ENCODE assay signal across 22 mouse cellular contexts in the genomic region with DNA sequence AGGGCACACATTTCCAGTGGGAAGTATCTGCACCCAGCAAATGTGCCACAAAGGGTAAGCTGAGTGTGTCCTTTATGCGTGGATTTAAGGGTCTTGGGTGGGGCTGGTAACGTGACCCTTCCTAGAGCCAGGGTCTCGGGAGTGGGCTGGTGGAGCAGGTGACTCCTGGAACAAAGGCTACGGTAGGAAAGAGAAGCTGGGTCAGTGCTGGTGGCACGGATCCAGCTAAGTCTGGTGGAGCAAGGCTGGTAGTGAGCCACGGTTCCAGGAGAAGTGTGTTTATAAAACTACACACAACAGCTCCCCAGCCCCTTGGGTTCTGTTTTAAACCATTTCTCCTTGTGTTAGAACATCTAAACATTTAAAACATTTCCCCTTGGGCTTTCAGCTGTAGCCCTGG.
DNase-seq lines count a peak whose midpoint lies in the region; ATAC-seq lines count a peak whose summit lies in the region.
"Had no signal": no experiment of that assay in that cellular context is flagged by ENCODE, and none has a peak within 500 bp of the region (broad histone marks: within the 10 kb centered on the region; RNA-seq: fewer than 3 reads in every experiment).

No protein-coding gene starts in this region.

- H3K9ac ChIP-seq in forebrain, embryonic 11.5 days (ENCODE audit: low read length), result no peak overlapping the region
- H3K9ac ChIP-seq in kidney, embryonic 15.5 days, result no peak overlapping the region
- H3K9ac ChIP-seq: embryonic facial prominence, embryonic 12.5 days; heart, embryonic 13.5 days; hindbrain, embryonic 14.5 days; liver, embryonic 13.5 days; lung, embryonic 14.5 days; midbrain, embryonic 15.5 days; neural tube, embryonic 12.5 days had no signal

- no peaks in the 10 kb centered on the region for H3K36me3 ChIP-seq in forebrain, embryonic 10.5 days (replicated peaks)
- H3K36me3 ChIP-seq in forebrain, embryonic 11.5 days (ENCODE audit: control insufficient read depth, insufficient read depth, low read length), result no peaks in the 10 kb centered on the region
- H3K36me3 ChIP-seq in kidney, embryonic 15.5 days, result no peaks in the 10 kb centered on the region
- H3K36me3 ChIP-seq: embryonic facial prominence, embryonic 12.5 days; heart, embryonic 13.5 days; liver, embryonic 13.5 days; midbrain, embryonic 15.5 days; neural tube, embryonic 12.5 days had no signal

- 0 out of 2 replicates have a peak overlapping the region, but pooled peaks have one; percentile 8 for H3K27ac ChIP-seq in forebrain, embryonic 10.5 days
- H3K27ac ChIP-seq in forebrain, embryonic 11.5 days (ENCODE audit: low read depth, low read length), result no peak overlapping the region
- H3K27ac ChIP-seq in kidney, embryonic 15.5 days, result no peak overlapping the region
- H3K27ac ChIP-seq: embryonic facial prominence, embryonic 12.5 days; heart, embryonic 13.5 days; hindbrain, embryonic 14.5 days; liver, embryonic 13.5 days; macrophage; midbrain, embryonic 15.5 days; neural tube, embryonic 12.5 days had no signal

- no peaks in the 10 kb centered on the region for H3K9me3 ChIP-seq in forebrain, embryonic 10.5 days
- no peaks in the 10 kb centered on the region for H3K9me3 ChIP-seq in forebrain, embryonic 11.5 days (ENCODE audit: control insufficient read depth, low read length)
- no peaks in the 10 kb centered on the region for H3K9me3 ChIP-seq in kidney, embryonic 15.5 days (replicated peaks)
- H3K9me3 ChIP-seq: embryonic facial prominence, embryonic 12.5 days; midbrain, embryonic 15.5 days had no signal

- H3K27me3 ChIP-seq in forebrain, embryonic 10.5 days (ENCODE audit: poor library complexity, severe bottlenecking), result no peaks in the 10 kb centered on the region
- no peaks in the 10 kb centered on the region for H3K27me3 ChIP-seq in forebrain, embryonic 11.5 days (ENCODE audit: control insufficient read depth, insufficient read depth, low read length)
- H3K27me3 ChIP-seq in kidney, embryonic 15.5 days, result no peaks in the 10 kb centered on the region
- H3K27me3 ChIP-seq: embryonic facial prominence, embryonic 12.5 days; heart, embryonic 13.5 days; liver, embryonic 13.5 days; midbrain, embryonic 15.5 days; neural tube, embryonic 12.5 days had no signal

- no peaks in the 10 kb centered on the region for H3K4me1 ChIP-seq in forebrain, embryonic 10.5 days
- no peaks in the 10 kb centered on the region for H3K4me1 ChIP-seq in forebrain, embryonic 11.5 days (replicated peaks; ENCODE audit: control insufficient read depth, insufficient read depth, low read length)
- H3K4me1 ChIP-seq in kidney, embryonic 15.5 days, result no peaks in the 10 kb centered on the region
- H3K4me1 ChIP-seq: embryonic facial prominence, embryonic 12.5 days; liver, embryonic 13.5 days; midbrain, embryonic 15.5 days; neural tube, embryonic 12.5 days had no signal

- ATAC-seq in forebrain, embryonic 11.5 days (replicated peaks; ENCODE audit: low FRiP score), result no peak
- ATAC-seq in kidney, embryonic 15.5 days (replicated peaks; ENCODE audit: low FRiP score), result no peak
- ATAC-seq: forebrain, embryonic 14.5 days; inflammation-experienced regulatory T-cells, adult 6 months; midbrain, embryonic 15.5 days had no signal

- H3K4me3 ChIP-seq in forebrain, embryonic 10.5 days, result no peak overlapping the region
- H3K4me3 ChIP-seq in forebrain, embryonic 11.5 days (ENCODE audit: low read depth, low read length), result no peak overlapping the region
- H3K4me3 ChIP-seq in kidney, embryonic 15.5 days (replicated peaks), result no peak overlapping the region
- H3K4me3 ChIP-seq: embryonic facial prominence, embryonic 12.5 days; erythroblast, embryonic 14.5 days; heart, embryonic 13.5 days; liver, embryonic 13.5 days; midbrain, embryonic 15.5 days; neural tube, embryonic 12.5 days had no signal

- DNase-seq in adrenal gland, postnatal 14 days, result peak; percentile 29
- DNase-seq in adrenal gland, adult (ENCODE audit: inconsistent age in 2 of 2, low spot score in 1 of 2), result no peak
- DNase-seq in forebrain, embryonic 10.5 days (ENCODE audit: extremely low spot score, low spot score), result no peak
- DNase-seq in forebrain, embryonic 11.5 days (ENCODE audit: low spot score), result no peak
- peak; percentile 28 for DNase-seq in kidney, adult 18-20 months
- DNase-seq in kidney, postnatal 14 days, result peak; percentile 31
- DNase-seq in right cerebral cortex, adult 2 months (ENCODE audit: low spot score in 2 of 2), result no peak
- DNase-seq: gastrocnemius, postnatal 10 days; liver, embryonic 13.5 days; lung, embryonic 14.5 days; right cerebral cortex, postnatal 25 days; spleen, adult 18-20 months had no signal

- no peak overlapping the region for H3K4me2 ChIP-seq in forebrain, embryonic 11.5 days (ENCODE audit: low read depth, low read length, severe bottlenecking)
- no peak overlapping the region for H3K4me2 ChIP-seq in kidney, embryonic 15.5 days
- H3K4me2 ChIP-seq: embryonic facial prominence, embryonic 12.5 days; heart, embryonic 13.5 days; hindbrain, embryonic 14.5 days; liver, embryonic 13.5 days; lung, embryonic 14.5 days; midbrain, embryonic 15.5 days; neural tube, embryonic 12.5 days had no signal

- WGBS in forebrain, embryonic 10.5 days, result 76% methylated on average over 6 of the region's 6 CpGs
- WGBS in forebrain, embryonic 11.5 days, result 75% methylated on average over 6 of the region's 6 CpGs
- 62% methylated on average over 6 of the region's 6 CpGs for WGBS in kidney, embryonic 15.5 days

Comparison
In these comparisons a context has a peak if more than half of its experiments do, and no peak if none do; other contexts are left out.
1. DNase-seq: peak in adrenal gland, postnatal 14 days (single experiment), kidney, adult 18-20 months (single experiment) and kidney, postnatal 14 days (single experiment); none in adrenal gland, adult (0 of 2), forebrain, embryonic 10.5 days (single experiment), forebrain, embryonic 11.5 days (single experiment) and right cerebral cortex, adult 2 months (0 of 2).